Mouse (Mus musculus) embryonic fibroblast, embryonic 13.5 days (primary cell): Measurements from ENCODE around the gene Sirt3. TPM values are rescaled to one million over a fixed set of nuclear protein-coding genes. Genes with fewer than 3 reads are reported as not detected.

ENCODE experiments used
- H3K27ac ChIP-seq: 2 replicates; pipeline ENCODE4 v1.5.1; 2012; ENCODE audit warnings: low read length, control low read depth, inconsistent platforms; ENCODE audit not compliant: insufficient read depth
- H3K4me1 ChIP-seq: 2 replicates; pipeline ENCODE4 v1.6.1; 2011; ENCODE audit warnings: low read length; ENCODE audit not compliant: control insufficient read depth, insufficient read depth
- H3K4me3 ChIP-seq: 2 replicates; pipeline ENCODE4 v1.5.1; 2011; ENCODE audit warnings: mild to moderate bottlenecking, control low read depth, low read length; ENCODE audit not compliant: insufficient read depth
- CTCF ChIP-seq: IDR thresholded peaks from 2 replicates; pipeline ENCODE4 v1.5.1; 2011; ENCODE audit warnings: mild to moderate bottlenecking, control low read depth, low read length, moderate library complexity, borderline replicate concordance; ENCODE audit not compliant: insufficient read depth
- POLR2A ChIP-seq: IDR thresholded peaks from 2 replicates; pipeline ENCODE4 v1.6.1; 2011; ENCODE audit warnings: low read depth, mild to moderate bottlenecking, control low read depth, low read length, moderate library complexity
- polyA plus RNA-seq: library from polyadenylated mRNA; stranded (reverse); fragments of >200 nt; gene quantifications from 2 replicates; pipeline ENCODE4 v1.2.4, GENCODE M21; 2011; ENCODE audit warnings: low read depth; ENCODE audit not compliant: missing spikeins, insufficient read length

Sirt3 gene
- polyA plus RNA-seq, 1 experiment: 8.2 TPM

DNA sequence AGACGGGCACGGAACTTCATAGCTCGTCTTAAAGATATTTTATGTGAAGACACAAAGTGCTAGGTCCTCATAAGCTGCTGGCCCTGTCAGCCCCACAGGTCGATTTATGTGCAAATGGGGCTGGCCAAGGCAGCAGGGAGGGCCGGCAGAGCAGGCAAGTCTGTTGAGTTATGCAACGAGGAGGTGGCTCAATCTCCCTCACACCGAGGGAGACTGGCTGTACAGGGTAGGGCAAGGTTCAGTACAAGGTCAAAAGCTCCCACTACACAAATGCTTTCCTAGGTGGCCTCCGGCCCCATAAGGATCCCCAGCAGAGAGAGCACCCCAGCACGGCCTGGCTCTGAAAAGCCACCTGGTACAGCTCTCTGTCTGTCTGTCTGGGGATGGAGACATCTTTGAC lies 28.7 kb downstream of the Sirt3 start:
- Histone ChIP-seq H3K27ac (no peak overlapping the region), H3K4me3 (no peak overlapping the region), H3K4me1 (no peaks in the 10 kb centered on the region)
- TF ChIP-seq CTCF (no peak), POLR2A (no peak)

- no peak; the same call in 1 of the 2 replicates for TF ChIP-seq POLR2A
- no peak for TF ChIP-seq CTCF
- no peaks in the 10 kb centered on the region for H3K4me1 ChIP-seq
These were observed 30.2 kb downstream of the Sirt3 start for GRCm38 (mm10) chr7:140851916-140852315.

GRCm38 (mm10) chr7:140848591-140848990 lies 33.5 kb downstream of the Sirt3 start:
- TF ChIP-seq CTCF (no peak), POLR2A (no peak)
- Histone ChIP-seq H3K27ac (no peak overlapping the region), H3K4me3 (no peak overlapping the region), H3K4me1 (no peaks in the 10 kb centered on the region)

More at GRCm38 (mm10) chr7:140851916-140852315, 30.2 kb downstream of the Sirt3 start:
- Histone ChIP-seq H3K27ac (no peak overlapping the region), H3K4me3 (no peak overlapping the region)

DNA sequence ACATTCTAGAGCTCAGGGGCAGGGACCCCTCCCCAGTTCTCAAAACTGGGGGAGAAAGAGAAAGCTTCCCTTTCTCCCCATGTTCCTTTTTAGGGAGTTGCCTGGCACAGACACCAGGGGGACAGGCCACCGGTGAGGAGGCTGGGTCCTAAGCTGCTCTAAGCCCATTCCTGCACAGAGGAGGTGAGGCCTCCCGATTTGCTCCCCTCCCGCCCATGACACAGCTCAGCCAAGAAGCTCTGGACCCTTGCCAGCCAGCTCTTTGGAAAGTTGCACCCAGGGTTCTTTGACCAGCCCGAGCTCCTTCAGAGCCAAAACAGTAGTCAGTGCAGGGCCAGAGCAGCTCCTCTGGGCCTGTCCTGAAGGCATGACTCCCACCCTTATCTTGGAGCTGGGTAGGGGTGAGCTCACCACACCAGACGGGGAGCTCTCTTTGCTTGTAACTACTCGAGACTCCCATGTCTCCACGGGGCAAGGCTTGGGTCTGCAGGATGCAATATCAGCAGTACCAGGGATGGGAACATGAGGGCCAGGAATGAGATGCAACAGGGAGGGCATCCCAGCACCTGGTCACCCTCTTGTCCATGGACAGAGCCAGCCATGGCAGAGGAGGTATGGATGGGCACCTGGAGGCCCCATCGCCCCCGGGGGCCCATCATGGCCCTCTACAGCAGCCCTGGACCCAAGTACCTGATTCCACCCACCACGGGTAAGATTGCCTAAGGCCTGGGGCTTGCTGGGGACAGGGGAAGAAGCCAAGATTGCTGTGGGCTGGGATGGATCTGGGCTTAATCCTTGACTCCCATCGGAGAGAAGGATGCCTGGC lies 34.1 kb downstream of the Sirt3 start, which contains the start of gene Odf3:
Gene Odf3 (plus strand): TSS at position 51 of the 826 bp plus-strand sequence.
- H3K4me3 ChIP-seq: no peak within 1 kb of the TSS
- TF ChIP-seq CTCF: no peak
- no peak for TF ChIP-seq POLR2A
- H3K4me1 ChIP-seq: no peaks in the 10 kb centered on the region
- H3K27ac ChIP-seq: no peak within 1 kb of the TSS

DNA sequence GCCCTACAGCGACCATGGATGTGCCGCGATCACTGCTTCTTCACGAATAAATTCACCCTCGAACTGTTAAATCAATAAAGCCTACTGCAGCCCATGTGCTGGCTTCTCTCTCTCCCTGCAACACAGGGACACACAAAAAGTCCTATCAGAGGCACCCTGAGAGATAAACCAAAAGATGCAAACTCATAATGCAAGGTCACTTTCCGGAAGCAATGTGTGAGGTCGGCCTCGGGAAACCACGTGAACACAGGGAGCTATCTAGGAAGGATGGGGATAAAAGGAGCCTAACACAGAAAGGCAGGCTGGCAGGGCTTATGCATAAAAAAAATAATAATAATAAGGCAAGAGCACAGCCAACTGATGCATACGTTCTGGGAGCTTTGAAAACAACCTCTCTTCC lies 35.4 kb downstream of the Sirt3 start:
- no peak overlapping the region for H3K27ac ChIP-seq
- TF ChIP-seq POLR2A (no peak), CTCF (no peak)
- H3K4me3 ChIP-seq: no peak overlapping the region
- no peaks in the 10 kb centered on the region for H3K4me1 ChIP-seq

- Histone ChIP-seq H3K4me3 (no peak overlapping the region), H3K4me1 (no peaks in the 10 kb centered on the region), H3K27ac (no peak overlapping the region)
- TF ChIP-seq CTCF: no peak
These were observed 36.4 kb downstream of the Sirt3 start for GRCm38 (mm10) chr7:140845683-140846082.

GRCm38 (mm10) chr7:140844905-140845665 lies 37.0 kb downstream of the Sirt3 start, which contains the start of gene Scgb1c1:
Gene Scgb1c1, plus strand, starts transcription at chr7:140845547.
- Histone ChIP-seq H3K4me1 (no peaks in the 10 kb centered on the region), H3K4me3 (no peak within 1 kb of the TSS), H3K27ac (no peak within 1 kb of the TSS)
- TF ChIP-seq CTCF: peak; percentile 83
- no peak for TF ChIP-seq POLR2A

GRCm38 (mm10) chr7:140843806-140844205 lies 38.3 kb downstream of the Sirt3 start:
- Histone ChIP-seq H3K4me3 (no peak overlapping the region), H3K4me1 (no peaks in the 10 kb centered on the region), H3K27ac (no peak overlapping the region)
- no peak for TF ChIP-seq POLR2A
- no peak for TF ChIP-seq CTCF

DNA sequence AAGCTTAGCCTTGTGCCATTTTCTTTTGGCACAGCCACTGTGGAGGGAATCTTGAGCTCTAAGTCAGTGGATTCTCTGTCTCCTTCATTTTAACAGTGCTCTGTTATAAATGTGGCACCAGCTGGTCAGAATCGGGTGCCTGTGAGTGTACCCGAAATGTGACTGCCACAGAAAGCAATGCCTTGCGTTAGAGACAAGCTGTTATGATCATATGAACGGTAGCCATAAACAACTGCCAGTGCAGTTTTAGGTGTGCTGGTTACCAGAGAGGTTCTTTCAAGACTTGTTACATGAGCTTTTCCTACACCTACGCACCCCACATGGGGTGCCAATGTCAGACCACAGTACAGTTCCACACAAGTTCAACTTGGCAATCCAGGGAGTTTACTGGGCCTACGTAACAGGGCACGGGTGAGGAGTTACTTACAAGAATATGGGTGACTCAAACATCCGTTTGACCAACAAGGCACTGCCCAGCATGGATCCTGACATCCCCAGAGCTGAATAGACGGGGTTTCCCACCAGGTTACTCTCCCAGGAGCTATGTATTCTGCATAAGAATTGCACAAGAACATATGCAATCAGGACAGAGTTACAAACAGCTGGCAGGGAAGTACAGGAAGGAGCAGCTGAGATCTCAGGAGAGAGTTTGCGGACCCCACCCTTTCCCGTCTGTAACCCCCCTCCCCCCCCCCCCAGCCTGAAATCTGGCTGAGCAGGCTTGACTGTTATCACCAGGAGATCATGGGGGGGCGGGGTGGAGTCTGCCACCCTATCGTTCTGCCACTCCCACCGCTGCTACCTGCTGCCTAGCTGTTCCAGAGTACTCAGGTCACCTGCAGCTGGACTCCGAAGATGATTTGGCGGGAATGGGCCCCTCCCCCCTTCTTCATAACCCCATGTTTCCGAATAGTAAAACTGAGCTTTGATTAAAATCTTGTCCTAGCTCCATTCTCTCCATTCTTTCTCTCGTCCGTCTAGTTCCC lies 41.1 kb downstream of the Sirt3 start:
- no peak for TF ChIP-seq POLR2A
- TF ChIP-seq CTCF: no peak
- no peaks in the 10 kb centered on the region for H3K4me1 ChIP-seq
- no peak overlapping the region for H3K27ac ChIP-seq
- no peak overlapping the region for H3K4me3 ChIP-seq
